Mouse (Mus musculus) liver, adult 2 months (tissue): Measurements from ENCODE around the gene Tbl2.

Source experiments
- CTCF ChIP-seq: fragments of 200-500 bp; IDR thresholded peaks from 2 replicates; pipeline ENCODE4 v1.5.1; 2011; ENCODE audit warnings: low read depth, low read length, control low read depth
- POLR2A ChIP-seq: fragments of 200-500 bp; IDR thresholded peaks from 2 replicates; pipeline ENCODE4 v1.6.1; 2011; ENCODE audit warnings: low read length, control low read depth; ENCODE audit not compliant: insufficient read depth; ENCODE audit errors: extremely low read depth

DNA sequence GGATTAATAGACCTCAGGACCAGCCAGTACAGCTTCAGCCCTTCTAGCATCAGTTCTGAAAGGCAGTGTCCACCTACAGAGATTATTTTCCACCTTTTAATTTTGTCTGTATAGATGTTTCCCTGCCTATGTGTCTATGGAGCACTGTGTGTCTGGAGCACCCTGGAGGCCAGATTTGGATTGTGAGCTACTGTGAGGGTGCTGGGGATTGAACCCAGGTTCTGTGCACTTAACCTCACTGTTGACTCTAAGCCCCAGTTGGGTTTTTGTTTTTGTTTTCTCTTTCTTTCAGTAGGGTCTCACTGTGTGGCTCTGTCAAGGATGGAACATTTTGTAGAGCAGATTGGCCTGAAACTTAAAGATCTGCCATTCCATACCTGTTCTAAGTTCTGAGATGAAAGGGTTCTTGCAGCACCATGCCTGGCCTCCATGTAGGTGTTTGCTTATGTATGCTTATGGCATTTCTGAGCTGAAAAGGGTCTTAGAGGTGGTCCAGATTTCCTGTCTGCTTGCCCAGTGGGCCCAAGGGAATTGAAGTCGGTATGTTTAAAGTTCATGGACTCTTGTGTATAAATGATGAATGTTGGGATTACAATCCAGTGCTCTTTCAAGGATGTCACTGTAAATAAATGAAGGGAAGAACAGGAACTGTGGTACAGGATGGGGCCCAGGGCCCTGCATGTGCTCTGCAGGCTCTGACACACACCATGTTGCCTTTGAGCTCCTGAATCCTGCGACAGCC is 40.0 kb downstream of the Tbl2 start:
- TF ChIP-seq CTCF (no peak), POLR2A (no peak)
